Mouse (Mus musculus) skeletal muscle tissue, postnatal 0 days (tissue): Measurements from ENCODE around the gene Casp9. TPM values are rescaled to one million over a fixed set of nuclear protein-coding genes. Genes with fewer than 3 reads are reported as not detected.

ENCODE experiments used
- polyA plus RNA-seq: library from polyadenylated mRNA; unstranded; fragments of >200 nt; fragmentation: Nextera tagmentation; extraction: Ambion mirVana; gene quantifications from 2 replicates; pipeline ENCODE4 v1.2.1, GENCODE M21; 2015

The Casp9 gene
- polyA plus RNA-seq = 6.4 and 6.7 TPM in 2 replicates

GRCm38 (mm10) chr4:141793282-141794151 lies at the start of gene Casp9:
Gene Casp9 (plus strand): TSS chr4:141793612.

GRCm38 (mm10) chr4:141746578-141747346 lies 46.6 kb upstream of the Casp9 start, which contains the start of gene Agmat:
Gene Agmat (plus strand): TSS chr4:141746672.

GRCm38 (mm10) chr4:141790524-141790990 lies 2.9 kb upstream of the Casp9 start, which contains the start of gene Dnajc16:
Gene Dnajc16 (minus strand): TSS chr4:141790931.

GRCm38 (mm10) chr4:141826060-141826459 lies 32.6 kb downstream of the Casp9 start, which contains the start of gene Cela2a:
Gene Cela2a (minus strand): TSS chr4:141826160.

GRCm38 (mm10) chr4:141845999-141846398 lies 52.6 kb downstream of the Casp9 start, which contains the start of gene Ctrc:
Gene Ctrc (minus strand): TSS chr4:141846359.

Other genes starting within 250 kb of the Casp9 start
- 7.2 and 9.5 TPM in 2 replicates for gene Fblim1, start 187.5 kb upstream of the Casp9 start, polyA plus RNA-seq
- gene Tmem82, start 175.0 kb upstream of the Casp9 start, polyA plus RNA-seq = 4.8 and 5.6 TPM in 2 replicates
- 22.5 and 27.9 TPM in 2 replicates for gene Slc25a34, start 169.8 kb upstream of the Casp9 start, polyA plus RNA-seq
- 4.0 and 4.2 TPM in 2 replicates for gene Plekhm2, start 128.7 kb upstream of the Casp9 start, polyA plus RNA-seq
- 2.4 TPM in 1 of 2 replicates, not detected in the other for gene Rsc1a1, start 108.0 kb upstream of the Casp9 start, polyA plus RNA-seq
- gene Ddi2, start 70.2 kb upstream of the Casp9 start, polyA plus RNA-seq = 14.3 and 15.1 TPM in 2 replicates
- gene Agmat, start 46.9 kb upstream of the Casp9 start, polyA plus RNA-seq = 0.63 and 0.83 TPM in 2 replicates
- gene Dnajc16, start 2.7 kb upstream of the Casp9 start, polyA plus RNA-seq = 2.2 and 2.5 TPM in 2 replicates
- gene Cela2a, start 32.5 kb downstream of the Casp9 start, polyA plus RNA-seq = not detected in 2 replicates
- not detected in 2 replicates for gene Ctrc, start 52.7 kb downstream of the Casp9 start, polyA plus RNA-seq
- 76.6 and 80.5 TPM in 2 replicates for gene Efhd2, start 81.3 kb downstream of the Casp9 start, polyA plus RNA-seq
- 7.6 and 7.7 TPM in 2 replicates for gene Fhad1, start 221.5 kb downstream of the Casp9 start, polyA plus RNA-seq